Mouse (Mus musculus): ENCODE measurements at regions not wholly inside any gene's neighbourhood (a gene's known extent, or its start where the extent isn't known, plus 50 kb on each side); places are given as distances from the start of the nearest gene placed in this dataset.

DNA sequence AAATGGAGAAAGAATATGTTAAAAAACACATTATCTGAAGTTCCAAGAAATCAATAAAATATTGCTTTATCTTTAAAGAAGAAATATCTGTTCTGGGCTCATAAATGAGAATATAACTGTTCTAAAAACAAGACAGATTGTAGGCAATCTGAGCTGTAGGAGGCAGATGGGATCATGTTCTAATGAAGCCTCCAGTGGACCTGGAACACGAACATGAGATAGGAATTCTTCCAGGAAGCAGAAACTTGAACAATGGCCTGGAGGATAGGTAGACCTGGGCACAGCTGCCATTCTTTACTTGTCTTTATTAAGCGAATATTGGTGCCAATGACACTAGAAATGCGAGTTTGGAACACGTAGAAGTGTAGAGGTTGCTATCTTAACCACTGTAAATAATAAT is 336.5 kb downstream of the Rab28 start:
- Histone ChIP-seq H3K36me3 (ENCODE audit: control insufficient read depth, insufficient read depth, low read length) (no peaks in the 10 kb centered on the region), H3K27me3 (replicated peaks; ENCODE audit: control insufficient read depth, insufficient read depth, low read length) (no peaks in the 10 kb centered on the region), H3K4me1 (replicated peaks; ENCODE audit: control insufficient read depth, insufficient read depth, low read length) (no peaks in the 10 kb centered on the region), H3K9me3 (ENCODE audit: control insufficient read depth, low read length) (no peaks in the 10 kb centered on the region), H3K4me2 (ENCODE audit: low read length) (no peak overlapping the region), H3K27ac (ENCODE audit: low read depth) (no peak overlapping the region), H3K9ac (ENCODE audit: low read length) (no peak overlapping the region), H3K4me3 (ENCODE audit: low read depth, low read length) (no peak overlapping the region)
- ATAC-seq (replicated peaks; ENCODE audit: low FRiP score, low TSS enrichment, low read depth) (no peak), DNase-seq (ENCODE audit: low spot score) (no peak)
- WGBS: 87% methylated on average over 4 of the region's 4 CpGs

DNA sequence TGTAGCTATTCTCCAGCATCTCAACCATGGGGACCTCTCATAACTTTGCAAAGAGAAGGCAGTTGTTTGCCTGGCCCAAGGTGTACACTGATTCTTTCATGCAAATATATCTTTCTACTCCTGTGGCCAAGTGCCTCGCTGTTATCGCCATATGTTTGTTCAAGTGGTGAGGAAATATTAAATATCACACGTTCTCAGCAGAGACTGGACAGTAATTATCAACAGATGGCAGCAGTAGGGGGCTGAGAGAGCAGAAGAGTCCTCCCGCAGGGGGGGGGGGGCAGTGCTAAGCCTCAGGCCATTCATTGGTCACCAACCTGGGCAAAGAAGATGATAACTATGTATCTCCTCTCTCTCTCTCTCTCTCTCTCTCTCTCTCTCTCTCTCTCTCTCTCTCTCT is 337.6 kb downstream of the Rab28 start:
- Histone ChIP-seq H3K4me2 (ENCODE audit: low read length) (no peak overlapping the region), H3K27me3 (replicated peaks; ENCODE audit: control insufficient read depth, insufficient read depth, low read length) (no peaks in the 10 kb centered on the region), H3K36me3 (ENCODE audit: control insufficient read depth, insufficient read depth, low read length) (no peaks in the 10 kb centered on the region), H3K4me1 (replicated peaks; ENCODE audit: control insufficient read depth, insufficient read depth, low read length) (no peaks in the 10 kb centered on the region), H3K9ac (ENCODE audit: low read length) (no peak overlapping the region), H3K27ac (ENCODE audit: low read depth) (no peak overlapping the region), H3K4me3 (ENCODE audit: low read depth, low read length) (no peak overlapping the region), H3K9me3 (ENCODE audit: control insufficient read depth, low read length) (no peaks in the 10 kb centered on the region)
- DNase-seq (ENCODE audit: low spot score) (no peak), ATAC-seq (replicated peaks; ENCODE audit: low FRiP score, low TSS enrichment, low read depth) (no peak)
- 50% methylated on average over 4 of the region's 4 CpGs for WGBS

DNA sequence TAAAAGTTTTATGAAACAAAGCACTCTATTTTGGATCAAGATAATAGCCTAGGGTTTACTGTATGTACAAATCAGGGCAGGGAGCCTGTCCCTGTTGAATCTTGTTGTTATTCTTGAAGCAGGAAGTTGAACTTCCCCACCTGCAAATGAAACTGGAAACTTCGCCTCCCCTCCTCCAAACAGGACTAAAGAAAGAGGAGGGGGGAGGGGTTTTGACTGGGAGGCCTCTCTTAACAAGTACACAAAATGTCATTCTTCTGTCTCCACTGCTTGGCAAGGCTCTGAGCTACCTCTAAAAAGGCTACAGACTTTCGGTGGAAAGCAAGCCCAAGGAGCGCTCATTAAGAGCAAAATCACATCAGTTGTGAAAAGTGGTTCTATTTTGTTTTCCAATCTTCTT is 338.1 kb downstream of the Rab28 start:
- Histone ChIP-seq H3K36me3 (ENCODE audit: control insufficient read depth, insufficient read depth, low read length) (no peaks in the 10 kb centered on the region), H3K9me3 (ENCODE audit: control insufficient read depth, low read length) (no peaks in the 10 kb centered on the region), H3K4me3 (ENCODE audit: low read depth, low read length) (no peak overlapping the region), H3K4me1 (replicated peaks; ENCODE audit: control insufficient read depth, insufficient read depth, low read length) (no peaks in the 10 kb centered on the region), H3K27ac (ENCODE audit: low read depth) (no peak overlapping the region), H3K27me3 (replicated peaks; ENCODE audit: control insufficient read depth, insufficient read depth, low read length) (no peaks in the 10 kb centered on the region), H3K9ac (ENCODE audit: low read length) (no peak overlapping the region), H3K4me2 (ENCODE audit: low read length) (no peak overlapping the region)
- WGBS: 49% methylated on average over 3 of the region's 3 CpGs
- ATAC-seq (replicated peaks; ENCODE audit: low FRiP score, low TSS enrichment, low read depth) (no peak), DNase-seq (ENCODE audit: low spot score) (no peak)

DNA sequence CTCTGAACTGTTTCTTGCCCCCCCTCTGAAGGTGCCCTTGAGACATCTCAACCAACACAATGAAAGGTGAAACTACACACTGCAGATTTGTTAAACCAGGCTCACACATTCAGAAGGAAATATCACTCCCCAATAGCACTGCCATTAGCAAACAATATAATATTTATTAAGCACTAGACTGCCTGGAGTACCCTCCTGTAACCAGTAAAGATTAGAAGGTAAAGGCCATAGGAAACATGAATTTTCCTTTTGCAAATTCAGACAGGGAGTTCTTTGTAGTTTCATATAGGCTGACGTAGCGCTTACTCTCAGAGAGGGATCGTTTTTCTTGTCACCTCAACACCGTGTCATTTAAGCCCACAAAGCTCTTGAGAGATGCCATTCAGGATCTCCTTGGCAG is 342.1 kb downstream of the Rab28 start:
- Histone ChIP-seq H3K9ac (ENCODE audit: low read length) (no peak overlapping the region), H3K27ac (ENCODE audit: low read depth) (no peak overlapping the region), H3K4me3 (ENCODE audit: low read depth, low read length) (no peak overlapping the region), H3K4me2 (ENCODE audit: low read length) (no peak overlapping the region), H3K27me3 (replicated peaks; ENCODE audit: control insufficient read depth, insufficient read depth, low read length) (no peaks in the 10 kb centered on the region), H3K4me1 (replicated peaks; ENCODE audit: control insufficient read depth, insufficient read depth, low read length) (no peaks in the 10 kb centered on the region), H3K9me3 (ENCODE audit: control insufficient read depth, low read length) (no peaks in the 10 kb centered on the region), H3K36me3 (ENCODE audit: control insufficient read depth, insufficient read depth, low read length) (no peaks in the 10 kb centered on the region)
- 82% methylated on average over 4 of the region's 4 CpGs for WGBS
- DNase-seq (ENCODE audit: low spot score) (no peak), ATAC-seq (replicated peaks; ENCODE audit: low FRiP score, low TSS enrichment, low read depth) (no peak)

DNA sequence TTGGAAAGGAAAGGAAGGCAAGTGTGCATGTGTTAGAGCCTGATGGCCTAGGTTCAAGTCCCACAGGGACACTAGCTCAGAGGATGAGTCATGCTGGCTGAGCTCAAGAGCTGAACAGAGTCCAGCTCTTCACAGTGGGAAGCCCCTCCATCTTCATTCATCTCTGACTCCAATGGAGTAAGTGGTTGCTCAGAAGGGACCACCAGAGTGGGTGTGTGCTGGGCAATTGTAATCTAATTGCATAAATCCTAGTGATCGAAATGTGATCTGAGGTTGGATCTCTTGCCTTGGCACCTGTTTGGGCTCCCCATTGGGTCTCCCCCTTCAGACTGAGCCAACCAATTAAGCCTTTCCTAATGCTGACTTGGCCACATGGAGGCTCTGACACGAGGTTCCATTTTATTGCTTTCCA is 359.5 kb downstream of the Rab28 start:
- Histone ChIP-seq H3K27me3 (replicated peaks; ENCODE audit: control insufficient read depth, insufficient read depth, low read length) (no peaks in the 10 kb centered on the region), H3K4me1 (replicated peaks; ENCODE audit: control insufficient read depth, insufficient read depth, low read length) (no peaks in the 10 kb centered on the region), H3K9me3 (ENCODE audit: control insufficient read depth, low read length) (no peaks in the 10 kb centered on the region), H3K9ac (ENCODE audit: low read length) (no peak overlapping the region), H3K27ac (ENCODE audit: low read depth) (no peak overlapping the region), H3K36me3 (ENCODE audit: control insufficient read depth, insufficient read depth, low read length) (no peaks in the 10 kb centered on the region), H3K4me3 (ENCODE audit: low read depth, low read length) (no peak overlapping the region), H3K4me2 (ENCODE audit: low read length) (no peak overlapping the region)
- 72% methylated on average over 2 of the region's 2 CpGs for WGBS
- DNase-seq (ENCODE audit: low spot score) (no peak), ATAC-seq (replicated peaks; ENCODE audit: low FRiP score, low TSS enrichment, low read depth) (no peak)

DNA sequence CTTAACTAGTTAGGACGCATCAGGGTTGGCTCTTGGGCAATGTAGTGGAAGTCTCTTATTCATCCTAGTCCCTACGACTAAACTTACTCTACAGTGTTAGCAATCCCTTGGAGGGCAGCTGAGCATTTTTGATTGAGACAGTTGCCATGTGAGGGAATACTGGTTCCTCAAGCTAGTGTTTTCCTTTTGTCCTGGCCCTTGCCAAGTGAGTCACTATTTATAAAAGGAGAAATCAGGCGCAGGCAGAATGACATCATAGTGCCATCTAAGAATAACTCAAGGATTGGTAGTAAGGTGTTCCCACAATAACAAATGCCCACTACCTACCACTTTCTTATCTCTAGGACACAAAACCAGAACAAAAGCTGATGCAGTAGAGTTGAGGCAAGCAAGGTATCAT is 360.5 kb downstream of the Rab28 start:
- no peaks in the 10 kb centered on the region for H3K9me3 ChIP-seq (ENCODE audit: control insufficient read depth, low read length)
- 78% methylated on average over 3 of the region's 3 CpGs for WGBS
- no peak overlapping the region for H3K9ac ChIP-seq (ENCODE audit: low read length)
- H3K27me3 ChIP-seq (replicated peaks; ENCODE audit: control insufficient read depth, insufficient read depth, low read length): no peaks in the 10 kb centered on the region
- no peak overlapping the region for H3K4me3 ChIP-seq (ENCODE audit: low read depth, low read length)
- no peak for ATAC-seq (replicated peaks; ENCODE audit: low FRiP score, low TSS enrichment, low read depth)
- no peak overlapping the region for H3K4me2 ChIP-seq (ENCODE audit: low read length)
- no peaks in the 10 kb centered on the region for H3K4me1 ChIP-seq (replicated peaks; ENCODE audit: control insufficient read depth, insufficient read depth, low read length)
- no peak for DNase-seq (ENCODE audit: low spot score)
- no peak overlapping the region for H3K27ac ChIP-seq (ENCODE audit: low read depth)
- no peaks in the 10 kb centered on the region for H3K36me3 ChIP-seq (ENCODE audit: control insufficient read depth, insufficient read depth, low read length)

DNA sequence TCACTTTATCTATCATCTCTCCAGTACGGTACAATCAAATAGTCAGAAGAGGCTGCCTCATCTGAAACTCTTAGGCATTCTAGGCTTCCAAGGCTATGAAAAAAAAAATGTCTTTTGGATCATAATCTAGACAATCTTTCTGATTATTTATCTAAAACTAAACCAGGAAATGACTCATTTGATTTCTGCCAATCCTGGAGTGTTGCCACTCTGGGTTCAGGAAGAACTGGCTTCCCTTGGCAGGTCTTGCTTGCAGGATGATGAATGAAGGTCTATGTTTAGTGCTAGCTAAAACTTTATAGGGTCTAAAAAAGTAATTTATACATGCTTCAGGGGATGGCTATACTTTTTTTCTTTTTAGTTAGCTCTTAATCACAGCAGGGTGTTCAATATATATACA is 367.4 kb downstream of the Rab28 start:
- no peak overlapping the region for H3K4me2 ChIP-seq (ENCODE audit: low read length)
- H3K4me1 ChIP-seq (replicated peaks; ENCODE audit: control insufficient read depth, insufficient read depth, low read length): no peaks in the 10 kb centered on the region
- H3K27me3 ChIP-seq (replicated peaks; ENCODE audit: control insufficient read depth, insufficient read depth, low read length): no peaks in the 10 kb centered on the region
- no peak overlapping the region for H3K9ac ChIP-seq (ENCODE audit: low read length)
- H3K36me3 ChIP-seq (ENCODE audit: control insufficient read depth, insufficient read depth, low read length): no peaks in the 10 kb centered on the region
- WGBS: 58% methylated on average over 1 of the region's 1 CpGs
- DNase-seq (ENCODE audit: low spot score) (no peak), ATAC-seq (replicated peaks; ENCODE audit: low FRiP score, low TSS enrichment, low read depth) (no peak)
- no peaks in the 10 kb centered on the region for H3K9me3 ChIP-seq (ENCODE audit: control insufficient read depth, low read length)
- H3K27ac ChIP-seq (ENCODE audit: low read depth): no peak overlapping the region
- H3K4me3 ChIP-seq (ENCODE audit: low read depth, low read length): no peak overlapping the region

DNA sequence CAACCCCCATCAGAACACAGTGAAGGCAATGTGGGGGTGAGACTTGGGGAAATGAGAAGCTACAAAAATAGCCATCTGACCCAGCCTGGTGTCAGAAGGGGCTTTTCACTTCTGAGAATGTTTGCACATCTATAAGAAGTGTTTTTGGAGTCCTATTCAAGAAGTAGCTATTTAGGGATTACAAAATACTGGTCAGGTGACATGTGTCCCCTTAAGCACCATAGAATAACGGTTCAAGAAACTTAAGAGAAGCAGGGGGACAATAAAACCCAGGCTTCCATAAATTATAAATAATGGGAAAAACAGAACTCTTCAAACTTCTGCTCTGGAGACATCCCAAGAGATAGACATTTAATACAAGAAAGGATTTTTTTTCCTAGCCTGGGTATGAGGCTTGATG is 411.5 kb downstream of the Rab28 start:
- 71% methylated on average over 1 of the region's 1 CpGs for WGBS
- H3K27me3 ChIP-seq (replicated peaks; ENCODE audit: control insufficient read depth, insufficient read depth, low read length): no peaks in the 10 kb centered on the region
- no peak overlapping the region for H3K27ac ChIP-seq (ENCODE audit: low read depth)
- H3K9me3 ChIP-seq (ENCODE audit: control insufficient read depth, low read length): no peaks in the 10 kb centered on the region
- no peaks in the 10 kb centered on the region for H3K36me3 ChIP-seq (ENCODE audit: control insufficient read depth, insufficient read depth, low read length)
- H3K9ac ChIP-seq (ENCODE audit: low read length): no peak overlapping the region
- no peaks in the 10 kb centered on the region for H3K4me1 ChIP-seq (replicated peaks; ENCODE audit: control insufficient read depth, insufficient read depth, low read length)
- H3K4me2 ChIP-seq (ENCODE audit: low read length): no peak overlapping the region
- ATAC-seq (replicated peaks; ENCODE audit: low FRiP score, low TSS enrichment, low read depth) (no peak), DNase-seq (ENCODE audit: low spot score) (no peak)
- H3K4me3 ChIP-seq (ENCODE audit: low read depth, low read length): no peak overlapping the region

DNA sequence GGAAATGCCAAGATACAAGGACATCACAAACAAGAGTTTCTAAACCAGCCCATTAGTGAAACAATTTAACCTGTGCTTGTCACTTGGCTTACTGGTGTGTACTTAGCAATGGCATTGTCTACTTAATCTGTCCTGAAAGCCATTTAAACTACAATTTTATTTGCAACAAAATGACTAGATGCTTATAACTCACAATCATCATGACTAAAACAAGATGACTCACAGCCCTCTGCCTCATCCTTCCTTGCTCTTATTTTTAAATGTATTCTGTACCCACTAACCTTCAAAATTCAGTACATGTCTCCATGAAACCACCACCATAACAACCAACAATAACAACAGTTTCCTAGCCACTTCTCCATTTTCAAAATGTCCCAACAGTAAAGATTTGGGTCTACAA is 441.2 kb downstream of the Rab28 start:
- H3K27me3 ChIP-seq (replicated peaks; ENCODE audit: control insufficient read depth, insufficient read depth, low read length): no peaks in the 10 kb centered on the region
- H3K4me1 ChIP-seq (replicated peaks; ENCODE audit: control insufficient read depth, insufficient read depth, low read length): no peaks in the 10 kb centered on the region
- no peaks in the 10 kb centered on the region for H3K36me3 ChIP-seq (ENCODE audit: control insufficient read depth, insufficient read depth, low read length)
- no peak overlapping the region for H3K4me2 ChIP-seq (ENCODE audit: low read length)
- no peaks in the 10 kb centered on the region for H3K9me3 ChIP-seq (ENCODE audit: control insufficient read depth, low read length)
- H3K27ac ChIP-seq (ENCODE audit: low read depth): no peak overlapping the region
- H3K9ac ChIP-seq (ENCODE audit: low read length): no peak overlapping the region
- H3K4me3 ChIP-seq (ENCODE audit: low read depth, low read length): no peak overlapping the region
- ATAC-seq (replicated peaks; ENCODE audit: low FRiP score, low TSS enrichment, low read depth): no peak
- DNase-seq (ENCODE audit: low spot score): no peak

Data from intestine, embryonic 14.5 days (tissue).